Mouse (Mus musculus) MEL (cell line): ENCODE results near the gene Supt16. TPM values are rescaled to one million over a fixed set of nuclear protein-coding genes. Genes with fewer than 3 reads are reported as not detected.
A peak's percentile ranks its signal among the peaks of the same experiment; 100 is the strongest.

Experiments used
- DNase-seq: peaks from one replicate; pipeline ENCODE4 v3.0.0; 2011; ENCODE audit warnings: low read depth, low spot score
- H3K27ac ChIP-seq: 2 replicates; pipeline ENCODE4 v1.5.1; 2012; ENCODE audit warnings: low read depth, mild to moderate bottlenecking, control low read depth, low read length, moderate library complexity; ENCODE audit not compliant: control insufficient read depth
- H3K27me3 ChIP-seq, 2 experiments: fragments of 150-350 bp in 1 of 2; sonication (generic) in 1 of 2; 2 replicates each; pipeline ENCODE4 v1.6.1; 2012; ENCODE audit warnings: low read length in 2 of 2, mild to moderate bottlenecking in 2 of 2, improper control_type of control experiment in 1 of 2, moderate library complexity in 1 of 2; ENCODE audit not compliant: insufficient read depth in 2 of 2, control insufficient read depth in 1 of 2
- H3K36me3 ChIP-seq, 2 experiments: 2 replicates each; pipeline ENCODE4 v1.6.1; 2012 to 2014; ENCODE audit warnings: low read length in 2 of 2, improper control_type of control experiment in 1 of 2, inconsistent platforms in 1 of 2, mild to moderate bottlenecking in 1 of 2; ENCODE audit not compliant: insufficient read depth in 2 of 2, control insufficient read depth in 1 of 2
- H3K4me1 ChIP-seq, 2 experiments: fragments of 150-350 bp in 1 of 2; sonication (generic) in 1 of 2; 2 replicates each; pipeline ENCODE4 v1.6.1; 2012; ENCODE audit warnings: low read length in 2 of 2, improper control_type of control experiment in 1 of 2, mild to moderate bottlenecking in 1 of 2; ENCODE audit not compliant: insufficient read depth in 2 of 2, control insufficient read depth in 1 of 2
- H3K4me3 ChIP-seq, 2 experiments: fragments of 150-350 bp in 1 of 2; sonication (generic) in 1 of 2; 2 replicates each; pipeline ENCODE4 v1.5.1; 2012; ENCODE audit warnings: low read depth in 2 of 2, low read length in 2 of 2, mild to moderate bottlenecking in 2 of 2, moderate library complexity in 2 of 2, control low read depth in 1 of 2, improper control_type of control experiment in 1 of 2; ENCODE audit not compliant: control insufficient read depth in 1 of 2, insufficient read depth in 1 of 2
- H3K79me2 ChIP-seq: 2 replicates; pipeline ENCODE4 v1.6.1; 2012; ENCODE audit warnings: mild to moderate bottlenecking, low read length, moderate library complexity; ENCODE audit not compliant: control insufficient read depth, poor library complexity, insufficient read depth
- H3K9ac ChIP-seq: 2 replicates; pipeline ENCODE4 v1.6.1; 2012; ENCODE audit warnings: low read depth, mild to moderate bottlenecking, control low read depth, low read length, moderate library complexity; ENCODE audit not compliant: control insufficient read depth, poor library complexity, severe bottlenecking
- H3K9me3 ChIP-seq: fragments of 150-350 bp; sonication (generic); replicated peaks from 2 replicates; pipeline ENCODE4 v1.6.1; 2012; ENCODE audit warnings: mild to moderate bottlenecking, low read length, improper control_type of control experiment, moderate library complexity; ENCODE audit not compliant: insufficient read depth
- CTCF ChIP-seq, 3 experiments: IDR thresholded peaks in 2 of 3; conservative IDR thresholded peaks in 1 of 3; 2 replicates each; pipeline ENCODE4 v1.5.1; 2011 to 2012; ENCODE audit warnings: low read length in 3 of 3, low read depth in 2 of 3, mild to moderate bottlenecking in 2 of 3, improper control_type of control experiment in 1 of 3, inconsistent platforms in 1 of 3, mixed read lengths in 1 of 3, moderate library complexity in 1 of 3; ENCODE audit not compliant: control insufficient read depth in 1 of 3, insufficient read depth in 1 of 3, poor library complexity in 1 of 3, severe bottlenecking in 1 of 3
- E2F4 ChIP-seq: IDR thresholded peaks from 2 replicates; pipeline ENCODE4 v1.6.1; 2011; ENCODE audit warnings: low read depth, low read length, improper control_type of control experiment, borderline replicate concordance
- ELF1 ChIP-seq: IDR thresholded peaks from 2 replicates; pipeline ENCODE4 v1.6.1; 2014; ENCODE audit warnings: low read depth, mild to moderate bottlenecking, inconsistent platforms, low read length, improper control_type of control experiment, moderate library complexity
- EP300 ChIP-seq, 2 experiments: IDR thresholded peaks; 2 replicates each; pipeline ENCODE4 v1.6.1; 2011; ENCODE audit warnings: improper control_type of control experiment in 2 of 2, low read length in 2 of 2, low read depth in 1 of 2, mild to moderate bottlenecking in 1 of 2
- ETS1 ChIP-seq: IDR thresholded peaks from 2 replicates; pipeline ENCODE4 v1.6.1; 2012; ENCODE audit warnings: low read depth, mild to moderate bottlenecking, inconsistent platforms, low read length, improper control_type of control experiment, moderate library complexity
- GATA1 ChIP-seq: IDR thresholded peaks from 2 replicates; pipeline ENCODE4 v1.6.1; 2011; ENCODE audit warnings: low read depth, low read length, improper control_type of control experiment
- KAT2A ChIP-seq: conservative IDR thresholded peaks from 2 replicates; pipeline ENCODE4 v1.6.1; 2012; ENCODE audit warnings: low read depth, low read length, improper control_type of control experiment, inconsistent platforms
- MAFK ChIP-seq: IDR thresholded peaks from 2 replicates; pipeline ENCODE4 v1.6.1; 2011; ENCODE audit warnings: low read depth, mild to moderate bottlenecking, low read length, improper control_type of control experiment, borderline replicate concordance
- MAZ ChIP-seq: IDR thresholded peaks from 2 replicates; pipeline ENCODE4 v1.6.1; 2012; ENCODE audit warnings: low read depth, mild to moderate bottlenecking, inconsistent platforms, low read length, improper control_type of control experiment
- MXI1 ChIP-seq: IDR thresholded peaks from 2 replicates; pipeline ENCODE4 v1.6.1; 2011; ENCODE audit warnings: mild to moderate bottlenecking, low read depth, low read length, improper control_type of control experiment
- MYB ChIP-seq: IDR thresholded peaks from 2 replicates; pipeline ENCODE4 v1.6.1; 2011; ENCODE audit warnings: mild to moderate bottlenecking, low read depth, low read length, improper control_type of control experiment
- NELFE ChIP-seq: IDR thresholded peaks from 2 replicates; pipeline ENCODE4 v1.6.1; 2011; ENCODE audit warnings: low read depth, low read length, improper control_type of control experiment
- POLR2A ChIP-seq, 2 experiments: IDR thresholded peaks; 2 replicates each; pipeline ENCODE4 v1.6.1; 2011 to 2012; ENCODE audit warnings: low read length in 2 of 2, mild to moderate bottlenecking in 2 of 2, control low read depth in 1 of 2, improper control_type of control experiment in 1 of 2, low read depth in 1 of 2, moderate library complexity in 1 of 2; ENCODE audit not compliant: control insufficient read depth in 1 of 2, insufficient read depth in 1 of 2, poor library complexity in 1 of 2
- POLR2AphosphoS5 ChIP-seq: IDR thresholded peaks from 2 replicates; pipeline ENCODE4 v1.6.1; 2012; ENCODE audit warnings: low read depth, borderline replicate concordance, mild to moderate bottlenecking, inconsistent platforms, low read length, moderate library complexity, mixed read lengths
- SIN3A ChIP-seq: IDR thresholded peaks from 2 replicates; pipeline ENCODE4 v1.6.1; 2012; ENCODE audit warnings: low read length, improper control_type of control experiment, inconsistent platforms
- TAL1 ChIP-seq: IDR thresholded peaks from 2 replicates; pipeline ENCODE4 v1.6.1; 2012; ENCODE audit warnings: mild to moderate bottlenecking, inconsistent platforms, low read length, moderate library complexity, mixed read lengths
- TBP ChIP-seq: IDR thresholded peaks from 2 replicates; pipeline ENCODE4 v1.8.0; 2011; ENCODE audit warnings: low read depth, low read length, improper control_type of control experiment
- TCF12 ChIP-seq: IDR thresholded peaks from 2 replicates; pipeline ENCODE4 v1.6.1; 2014; ENCODE audit warnings: low read depth, mild to moderate bottlenecking, inconsistent platforms, low read length, improper control_type of control experiment, moderate library complexity
- UBTF ChIP-seq: IDR thresholded peaks from 2 replicates; pipeline ENCODE4 v1.6.1; 2012; ENCODE audit warnings: low read depth, mild to moderate bottlenecking, inconsistent platforms, low read length, improper control_type of control experiment, moderate library complexity, borderline replicate concordance; ENCODE audit not compliant: insufficient read depth
- USF1 ChIP-seq: IDR thresholded peaks from 2 replicates; pipeline ENCODE4 v1.6.1; 2014; ENCODE audit warnings: low read depth, mild to moderate bottlenecking, inconsistent platforms, low read length, improper control_type of control experiment, moderate library complexity
- USF2 ChIP-seq, 2 experiments: IDR thresholded peaks; 2 replicates each; pipeline ENCODE4 v1.6.1; 2011 to 2012; ENCODE audit warnings: improper control_type of control experiment in 2 of 2, low read length in 2 of 2, borderline replicate concordance in 1 of 2, inconsistent platforms in 1 of 2, low read depth in 1 of 2, mild to moderate bottlenecking in 1 of 2; ENCODE audit not compliant: insufficient read depth in 1 of 2
- ZKSCAN1 ChIP-seq: IDR thresholded peaks from 2 replicates; pipeline ENCODE4 v1.6.1; 2012; ENCODE audit warnings: low read depth, mild to moderate bottlenecking, inconsistent platforms, low read length, improper control_type of control experiment, moderate library complexity
- ZNF384 ChIP-seq: IDR thresholded peaks from 2 replicates; pipeline ENCODE4 v1.6.1; 2012; ENCODE audit warnings: low read depth, mild to moderate bottlenecking, inconsistent platforms, low read length, improper control_type of control experiment
- polyA plus RNA-seq, 2 experiments: library from polyadenylated mRNA; stranded (reverse) in 1 of 2; unstranded in 1 of 2; fragments of >175 nt in 1 of 2; fragments of >200 nt in 1 of 2; gene quantifications; 2 replicates each; pipeline versions ENCODE4 v1.2.1 to v1.2.4; 2012; ENCODE audit warnings: low replicate concordance in 2 of 2, low read depth in 1 of 2; ENCODE audit not compliant: insufficient read length in 2 of 2, insufficient read depth in 1 of 2, missing spikeins in 1 of 2
- total RNA-seq: library from RNA; depleted of rRNA; stranded (reverse); fragments of 300-350 nt; gene quantifications from 2 replicates; pipeline ENCODE4 v1.2.3, GENCODE M21; 2012

Supt16 gene
- total and polyA plus RNA-seq, 3 experiments = 87.1 to 145 (median 114) TPM

- TF ChIP-seq UBTF (no peak), SIN3A (no peak), GATA1 (no peak), ZNF384 (no peak), CTCF (IDR thresholded peaks at IDR 0.05 in 2 of 3, conservative IDR thresholded peaks at IDR 0.05 in 1 of 3; ENCODE audit: control insufficient read depth in 1 of 3, insufficient read depth in 1 of 3, low read depth in 2 of 3, low read length in 3 of 3, poor library complexity in 1 of 3, severe bottlenecking in 1 of 3) (no peak), MXI1 (no peak), MAZ (no peak), MYB (no peak), E2F4 (no peak), EP300 (IDR thresholded peaks at IDR 0.05; ENCODE audit: low read depth in 1 of 2, low read length in 2 of 2) (no peak), NELFE (no peak), POLR2A (IDR thresholded peaks at IDR 0.05; ENCODE audit: control insufficient read depth in 1 of 2, insufficient read depth in 1 of 2, low read depth in 1 of 2, low read length in 2 of 2, poor library complexity in 1 of 2) (no peak), USF1 (no peak), KAT2A (no peak), ELF1 (no peak), USF2 (IDR thresholded peaks at IDR 0.05; ENCODE audit: borderline replicate concordance in 1 of 2, insufficient read depth in 1 of 2, low read depth in 1 of 2, low read length in 2 of 2) (no peak), ZKSCAN1 (no peak), POLR2AphosphoS5 (no peak), MAFK (no peak)
- H3K27me3 ChIP-seq = no peaks in the 10 kb centered on the region
- peaks cover 0 to 33% of the 10 kb centered on the region in 2 experiments for H3K36me3 ChIP-seq
- H3K79me2 ChIP-seq = no peaks in the 10 kb centered on the region; the same call in 1 of the 2 replicates
- H3K9me3 ChIP-seq = no peaks in the 10 kb centered on the region
- H3K27ac ChIP-seq = no peak overlapping the region
- H3K9ac ChIP-seq = no peak overlapping the region
- H3K4me1 ChIP-seq = no peaks in the 10 kb centered on the region
- H3K4me3 ChIP-seq = no peak overlapping the region
- no peak for DNase-seq
Measured at GRCm38 (mm10) chr14:52225972-52226371, 28.8 kb upstream of the Supt16 start.

GRCm38 (mm10) chr14:52217261-52217660 lies 20.0 kb upstream of the Supt16 start:
- Histone ChIP-seq H3K9ac (no peak overlapping the region), H3K9me3 (no peaks in the 10 kb centered on the region), H3K27ac (no peak overlapping the region), H3K79me2 (no peaks in the 10 kb centered on the region), H3K4me1 (peaks cover 3 to 8% of the 10 kb centered on the region in 2 experiments; a peak in 2 of 4 replicates), H3K36me3 (peaks cover 3 to 67% of the 10 kb centered on the region in 2 experiments), H3K4me3 (no peak overlapping the region), H3K27me3 (no peaks in the 10 kb centered on the region)
- peak; percentile 28 for DNase-seq
- no peak for TF ChIP-seq MAZ
- TF ChIP-seq GATA1 = peak; percentile 49; the same call in 1 of the 2 replicates
- TF ChIP-seq TCF12 = no peak
- TF ChIP-seq ETS1 = 0 out of 2 replicates have a peak, but pooled peaks have one; percentile 12
- peak; percentile 90 for TF ChIP-seq TBP
- peak; percentile 26; the same call in 1 of the 2 replicates for TF ChIP-seq SIN3A
- peak in 1 of 2 experiments; percentile 27; a peak in 1 of 4 replicates for TF ChIP-seq EP300 (IDR thresholded peaks at IDR 0.05; ENCODE audit: low read depth in 1 of 2, low read length in 2 of 2)
- no peak for TF ChIP-seq TAL1
- peak; percentile 95 for TF ChIP-seq UBTF
